Mouse (Mus musculus) brain, embryonic 14.5 days (tissue): ENCODE measurements around the gene Klf9. TPM values are rescaled to one million over a fixed set of nuclear protein-coding genes. Genes with fewer than 3 reads are reported as not detected.
"Not testable (repeated sequence)": the region's sequence is repeated elsewhere in the genome, so short reads cannot be mapped to it uniquely, and the experiment has no call there.

Source experiments
- DNase-seq: peaks from one replicate; pipeline ENCODE4 v3.0.0-alpha.2; 2011; ENCODE audit warnings: low read depth
- CTCF ChIP-seq: fragments of 200-500 bp; IDR thresholded peaks from 2 replicates; pipeline ENCODE4 v1.5.1; 2012; ENCODE audit warnings: inconsistent platforms, mild to moderate bottlenecking, moderate library complexity, borderline replicate concordance; ENCODE audit not compliant: insufficient read depth, insufficient read length; ENCODE audit errors: extremely low read depth
- POLR2A ChIP-seq: fragments of 200-500 bp; IDR thresholded peaks from 2 replicates; pipeline ENCODE4 v1.6.1; 2012; ENCODE audit warnings: mild to moderate bottlenecking, inconsistent platforms, borderline replicate concordance; ENCODE audit not compliant: poor library complexity, insufficient read depth, insufficient read length, severe bottlenecking; ENCODE audit errors: extremely low read depth
- polyA plus RNA-seq: library from polyadenylated mRNA; depleted of rRNA; stranded (reverse); fragments of >200 nt; gene quantifications from 2 replicates; pipeline ENCODE4 v1.2.3, GENCODE M21; 2012

Klf9 gene
- polyA plus RNA-seq, 1 experiment = 1.6 TPM

GRCm38 (mm10) chr19:23142427-23143073 lies 1.5 kb downstream of the Klf9 start:
- TF ChIP-seq CTCF = no peak
- no peak for TF ChIP-seq POLR2A
- peak; percentile 13 for DNase-seq

DNA sequence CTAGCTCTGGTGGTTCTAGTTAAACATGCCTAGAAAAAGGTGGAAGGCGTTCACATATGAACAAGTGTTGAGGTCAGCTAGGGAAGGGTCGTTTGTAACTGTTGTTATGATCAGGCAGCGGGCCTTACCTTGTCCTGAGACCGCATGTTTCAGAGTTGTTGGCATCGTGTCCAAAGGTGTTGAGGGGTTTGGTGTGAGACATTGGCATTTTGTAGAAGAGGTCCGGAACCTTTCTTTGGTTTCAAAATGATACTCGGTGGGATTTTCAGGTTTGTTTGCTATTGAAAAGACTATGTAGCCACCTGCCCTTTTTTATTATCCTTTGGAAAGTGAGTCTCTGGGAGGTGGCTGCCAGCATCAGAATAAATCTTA lies 2.0 kb downstream of the Klf9 start:
- DNase-seq = no peak
- no peak for TF ChIP-seq CTCF
- TF ChIP-seq POLR2A = no peak

- no peak for TF ChIP-seq POLR2A
- TF ChIP-seq CTCF = no peak
- DNase-seq = no peak
These were observed 2.5 kb downstream of the Klf9 start for GRCm38 (mm10) chr19:23143541-23143940.

DNA sequence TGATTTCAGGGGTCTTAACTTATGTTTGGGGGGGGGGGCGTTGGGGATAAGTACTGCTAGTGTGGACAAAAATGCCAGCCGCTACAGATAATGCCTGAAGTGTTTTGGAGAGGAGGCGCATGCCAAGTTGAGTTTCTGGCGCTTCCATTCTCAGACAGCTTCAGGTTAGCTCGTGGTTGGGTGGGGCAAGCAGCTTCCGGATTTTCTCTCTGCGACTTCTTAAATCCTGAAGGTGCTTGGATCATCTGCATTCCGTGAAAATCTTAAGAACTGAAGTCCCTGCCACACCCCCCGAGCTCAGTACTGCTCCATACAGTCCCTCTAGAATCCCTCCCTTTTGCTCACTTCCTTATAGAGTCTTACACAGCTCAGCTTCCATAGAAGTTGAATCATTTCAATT lies 3.0 kb downstream of the Klf9 start:
- no peak for TF ChIP-seq POLR2A
- TF ChIP-seq CTCF = no peak
- no peak for DNase-seq

DNA sequence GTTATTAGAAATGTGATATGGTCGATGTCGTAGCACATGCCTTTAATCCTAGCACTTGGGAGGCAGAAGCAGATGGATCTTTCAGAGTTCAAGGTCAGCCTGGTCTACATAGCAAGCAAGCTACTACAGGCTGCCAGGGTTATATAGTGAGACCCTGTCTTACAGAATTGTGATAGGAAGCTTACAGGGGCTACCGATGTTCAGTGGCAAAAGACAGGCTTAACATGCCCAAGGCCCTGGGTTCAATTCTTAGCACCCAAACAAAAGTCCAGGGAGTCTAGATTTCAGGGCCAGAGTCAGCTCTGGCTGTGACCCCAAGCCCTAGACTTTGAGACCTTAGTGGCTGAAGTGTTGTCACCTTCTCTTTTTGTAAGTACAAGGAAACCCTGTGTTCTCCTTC lies 4.1 kb downstream of the Klf9 start:
- TF ChIP-seq CTCF = no peak
- DNase-seq = no peak

DNA sequence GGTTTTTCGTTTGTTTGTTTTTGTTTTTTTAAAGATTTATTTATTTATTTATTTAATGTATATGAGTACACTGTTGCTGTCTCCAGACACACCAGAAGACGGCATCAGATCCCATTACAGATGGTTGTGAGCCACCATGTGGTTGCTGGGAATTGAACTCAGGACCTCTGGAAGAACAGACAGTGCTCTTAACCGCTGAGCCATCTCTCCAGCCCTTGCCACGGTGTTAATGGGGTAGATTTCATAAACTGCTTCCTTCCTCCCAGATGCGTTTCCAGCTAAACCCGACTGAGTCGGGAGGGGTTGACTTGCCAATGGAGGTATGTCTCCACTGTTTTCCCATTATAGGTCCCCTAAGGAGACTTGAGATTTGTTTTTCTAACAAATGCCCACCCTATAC lies 4.5 kb downstream of the Klf9 start:
- not testable (repeated sequence) for DNase-seq

DNA sequence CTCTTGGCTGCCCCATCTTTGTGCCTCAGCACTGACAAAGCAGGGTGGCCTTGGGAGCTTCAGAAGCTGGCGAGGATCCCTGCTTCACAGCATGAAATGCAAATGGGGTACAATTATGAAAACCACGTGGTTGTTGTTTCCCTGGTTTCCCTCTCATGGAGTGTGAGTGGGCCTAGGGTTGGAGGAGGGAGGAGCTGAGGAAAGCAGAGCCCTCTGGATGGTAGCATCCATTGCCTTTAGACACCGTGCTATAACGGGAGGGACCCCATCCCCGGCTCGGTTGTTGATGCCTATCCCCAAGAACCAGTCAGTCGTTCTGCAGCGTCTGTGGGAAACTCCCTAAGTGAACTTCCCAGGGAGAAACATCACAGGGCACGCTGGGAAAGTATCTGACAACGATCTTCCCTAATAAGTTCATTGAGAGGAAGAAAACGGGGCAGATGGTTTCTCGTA lies 5.4 kb downstream of the Klf9 start:
- TF ChIP-seq CTCF (no peak), POLR2A (no peak)
- peak; percentile 73 for DNase-seq

DNA sequence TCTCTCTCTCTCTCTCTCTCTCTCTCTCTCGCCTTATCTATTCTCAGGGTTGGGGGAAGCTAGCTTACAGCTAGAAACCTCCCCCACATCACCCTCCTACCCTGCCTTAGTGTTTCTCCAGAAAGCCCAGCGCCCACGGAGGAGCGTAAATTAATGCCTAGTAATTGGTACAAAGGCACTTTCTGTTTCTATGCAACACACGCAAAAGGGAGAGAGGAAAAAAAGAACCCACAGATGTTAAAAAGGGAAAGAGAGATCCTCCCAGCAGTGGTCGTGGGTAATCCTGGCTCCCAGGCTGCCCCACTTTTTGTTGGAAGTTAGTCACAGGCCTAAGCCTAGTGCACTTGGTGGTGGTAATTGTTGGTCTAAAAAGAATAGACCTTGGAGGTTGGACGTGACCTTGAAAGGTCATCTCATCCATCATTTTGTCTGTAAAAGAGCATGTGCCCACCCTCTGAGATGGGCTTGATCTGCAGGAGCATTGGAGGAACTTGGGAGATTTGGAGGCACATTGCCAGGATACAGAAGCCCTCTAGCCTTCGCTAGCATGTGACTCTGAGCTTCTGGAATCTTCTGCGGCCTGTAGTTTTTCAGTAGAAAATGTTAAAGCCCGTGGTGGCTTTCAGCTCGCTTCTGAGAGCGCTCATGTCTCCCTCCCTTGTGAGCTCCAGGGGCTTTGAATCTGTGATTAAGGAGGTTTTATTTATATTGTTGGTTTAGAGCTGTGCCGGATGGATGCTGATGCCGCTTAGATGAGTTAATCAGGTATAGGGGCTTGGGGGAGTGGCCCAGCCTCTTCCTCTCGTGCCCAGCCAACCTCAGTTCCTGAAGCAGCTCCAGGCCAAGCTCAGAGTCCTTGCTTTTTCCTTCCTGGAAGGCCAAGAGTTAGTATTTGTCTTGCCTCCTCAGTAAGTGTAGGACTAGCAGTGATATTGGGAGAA lies 6.3 kb downstream of the Klf9 start:
- TF ChIP-seq CTCF = no peak
- no peak for TF ChIP-seq POLR2A
- DNase-seq = peak; percentile 14

- TF ChIP-seq CTCF = no peak
- no peak for TF ChIP-seq POLR2A
- peak; percentile 35 for DNase-seq
These were observed 8.7 kb downstream of the Klf9 start for GRCm38 (mm10) chr19:23149465-23150410.

DNA sequence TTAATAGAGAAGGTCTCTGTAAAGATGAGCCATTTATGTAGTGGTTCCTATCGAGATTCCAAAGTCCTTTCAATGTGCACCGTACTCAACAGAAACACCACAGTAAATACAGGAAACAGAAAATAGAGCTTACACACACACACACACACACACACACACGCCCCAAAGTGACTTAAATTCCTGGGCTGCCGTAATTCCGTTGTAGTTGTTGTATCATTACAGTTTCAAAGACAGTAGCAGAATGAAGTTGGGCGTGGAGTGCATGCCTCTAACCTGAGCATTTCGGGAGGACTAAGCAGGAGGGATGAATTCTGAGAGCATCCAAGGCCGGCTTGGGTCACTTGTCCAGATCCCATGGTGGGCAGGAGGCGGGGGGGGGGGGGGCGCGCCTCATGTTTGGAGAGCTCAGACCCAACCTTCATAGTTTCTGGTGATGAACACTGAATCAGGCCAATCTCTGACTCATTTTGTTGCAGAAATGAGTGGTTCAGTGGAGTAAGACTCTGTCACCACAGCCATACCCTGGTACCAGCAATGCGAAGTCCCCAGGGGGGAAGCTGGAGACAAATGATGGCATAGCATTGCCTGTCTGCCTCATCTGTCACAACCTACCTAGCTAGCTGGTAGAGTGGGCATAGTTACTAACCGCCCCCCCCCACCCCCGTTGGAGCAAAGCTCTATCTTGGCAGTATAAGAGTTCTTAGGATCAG lies 9.7 kb downstream of the Klf9 start:
- DNase-seq = no peak
- TF ChIP-seq POLR2A (no peak), CTCF (no peak)

- peak; percentile 52 for DNase-seq
- peak; percentile 12; the same call in 1 of the 2 replicates for TF ChIP-seq CTCF
- no peak for TF ChIP-seq POLR2A
These were observed 10.6 kb downstream of the Klf9 start for GRCm38 (mm10) chr19:23151651-23152070.
